Mouse (Mus musculus) olfactory bulb, adult 2 months (tissue): ENCODE measurements around the gene Cubn.

Experiments
- CTCF ChIP-seq: fragments of 200-500 bp; IDR thresholded peaks from 2 replicates; pipeline ENCODE4 v1.5.1; 2012; ENCODE audit warnings: low read depth, mild to moderate bottlenecking, low read length, moderate library complexity; ENCODE audit not compliant: insufficient read depth
- POLR2A ChIP-seq: fragments of 200-500 bp; IDR thresholded peaks from 2 replicates; pipeline ENCODE4 v1.6.1; 2012; ENCODE audit warnings: mild to moderate bottlenecking, low read depth, low read length, moderate library complexity; ENCODE audit not compliant: insufficient read depth

DNA sequence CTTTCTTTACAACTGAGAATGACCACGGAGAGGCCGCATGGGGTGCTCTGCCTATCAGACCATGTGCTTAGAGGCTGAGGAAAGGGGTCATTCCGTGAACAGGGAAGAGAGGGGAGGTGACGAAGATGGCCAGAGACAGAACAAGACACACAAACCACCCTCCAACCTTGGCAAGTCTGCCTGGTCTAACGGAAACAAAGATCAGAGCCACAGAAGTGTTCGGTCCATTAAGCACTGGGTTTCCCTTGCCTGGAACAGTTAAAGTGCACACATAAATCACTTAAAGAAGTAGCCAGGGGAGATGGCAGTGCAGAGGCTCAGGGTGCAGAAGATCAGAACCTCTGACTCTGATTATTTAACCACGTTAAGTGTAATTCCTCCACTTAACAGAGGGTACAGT lies 257.7 kb downstream of the Cubn start:
- TF ChIP-seq CTCF = no peak
- TF ChIP-seq POLR2A = no peak
